Mouse (Mus musculus): ENCODE measurements at regions not wholly inside any gene's neighbourhood (a gene's known extent, or its start where the extent isn't known, plus 50 kb on each side); places are given as distances from the start of the nearest gene placed in this dataset.

DNA sequence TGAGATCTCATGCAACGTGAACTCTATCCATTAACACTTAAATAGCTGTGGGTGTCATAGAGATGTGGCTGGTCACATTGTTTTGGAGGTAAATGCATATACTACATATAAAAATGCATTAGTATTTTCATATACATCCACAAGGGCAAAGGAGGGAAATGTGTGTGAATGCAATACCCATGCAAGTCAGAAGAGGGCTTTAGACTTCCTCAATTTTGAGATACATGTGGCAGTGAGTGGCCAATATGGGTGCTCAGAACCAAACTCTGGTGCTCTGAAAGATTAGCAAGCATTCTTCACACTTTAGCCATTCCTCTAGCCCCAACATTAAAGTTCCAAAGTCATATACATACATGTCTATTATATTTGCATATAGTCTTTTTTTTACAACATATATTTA, 895.5 kb upstream of the Zeb2 start:
- Histone ChIP-seq H3K36me3 (replicated peaks; ENCODE audit: control insufficient read depth, insufficient read depth, low read length) (no peaks in the 10 kb centered on the region), H3K27me3 (ENCODE audit: control insufficient read depth, insufficient read depth, low read length) (no peaks in the 10 kb centered on the region), H3K27ac (ENCODE audit: low read depth) (no peak overlapping the region), H3K4me1 (ENCODE audit: control insufficient read depth, insufficient read depth) (no peaks in the 10 kb centered on the region), H3K4me3 (ENCODE audit: low read depth, low read length) (no peak overlapping the region), H3K9me3 (replicated peaks; ENCODE audit: control insufficient read depth, low read length) (no peaks in the 10 kb centered on the region), H3K4me2 (ENCODE audit: low read depth, low read length) (no peak overlapping the region), H3K9ac (replicated peaks; ENCODE audit: low read depth, low read length) (no peak overlapping the region)
- ATAC-seq (ENCODE audit: insufficient read depth, low read depth) (no peak), DNase-seq (ENCODE audit: low spot score) (no peak)
- TF ChIP-seq EP300 (IDR thresholded peaks at IDR 0.05; ENCODE audit: low read depth) (no peak), CTCF (IDR thresholded peaks at IDR 0.05; ENCODE audit: low read depth) (no peak)
- WGBS = 78% methylated on average over 1 of the region's 1 CpGs

DNA sequence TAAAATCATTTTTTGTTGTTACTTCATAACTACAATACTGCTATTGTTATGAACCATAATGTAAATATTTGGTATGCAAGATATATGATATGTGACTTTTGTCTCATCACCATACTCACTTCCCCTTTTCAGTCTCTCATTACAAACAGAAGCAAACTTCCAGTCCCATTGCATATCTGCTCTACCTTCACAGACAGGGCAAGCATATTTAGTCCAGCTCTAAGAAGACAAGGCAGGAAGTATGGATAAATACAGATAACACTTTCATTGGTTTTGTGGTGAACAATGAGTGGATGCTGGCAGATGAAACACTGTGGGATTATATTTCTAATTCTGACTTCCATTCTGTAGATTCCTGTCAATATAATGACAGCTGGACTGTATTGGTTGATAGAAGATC, 858.0 kb upstream of the Zeb2 start:
- H3K36me3 ChIP-seq (replicated peaks; ENCODE audit: control insufficient read depth, insufficient read depth, low read length) = no peaks in the 10 kb centered on the region
- no peak overlapping the region for H3K4me2 ChIP-seq (ENCODE audit: low read depth, low read length)

DNA sequence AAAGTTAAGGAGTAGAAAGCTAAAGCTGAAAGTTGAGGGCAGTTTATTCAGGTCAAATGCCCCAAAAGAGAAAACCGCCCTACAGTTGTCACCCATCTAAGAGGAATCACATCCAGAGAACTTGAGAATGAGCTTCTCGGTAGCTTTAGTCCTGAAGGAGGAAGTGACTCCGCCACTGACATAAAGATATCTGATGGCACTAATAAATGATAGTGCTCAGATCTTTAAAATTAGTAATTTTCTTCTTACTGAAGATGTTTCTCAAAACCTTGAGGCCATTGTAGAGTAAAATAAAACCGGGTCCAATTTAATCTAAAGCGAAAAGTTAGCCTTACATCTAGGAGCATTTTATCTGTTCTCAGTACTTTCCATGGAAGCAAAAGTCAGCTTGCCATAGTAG, 851.4 kb upstream of the Zeb2 start:
- 73% methylated on average over 5 of the region's 5 CpGs for WGBS
- Histone ChIP-seq H3K9me3 (replicated peaks; ENCODE audit: control insufficient read depth, low read length) (no peaks in the 10 kb centered on the region), H3K4me1 (ENCODE audit: control insufficient read depth, insufficient read depth) (no peaks in the 10 kb centered on the region), H3K9ac (replicated peaks; ENCODE audit: low read depth, low read length) (no peak overlapping the region), H3K27ac (ENCODE audit: low read depth) (no peak overlapping the region), H3K4me3 (ENCODE audit: low read depth, low read length) (no peak overlapping the region), H3K36me3 (replicated peaks; ENCODE audit: control insufficient read depth, insufficient read depth, low read length) (no peaks in the 10 kb centered on the region), H3K4me2 (ENCODE audit: low read depth, low read length) (no peak overlapping the region), H3K27me3 (ENCODE audit: control insufficient read depth, insufficient read depth, low read length) (no peaks in the 10 kb centered on the region)
- no peak for TF ChIP-seq EP300 (IDR thresholded peaks at IDR 0.05; ENCODE audit: low read depth)
- DNase-seq (ENCODE audit: low spot score) (no peak), ATAC-seq (ENCODE audit: insufficient read depth, low read depth) (no peak)

More for the DNA sequence above, 858.0 kb upstream of the Zeb2 start:
- TF ChIP-seq CTCF (IDR thresholded peaks at IDR 0.05; ENCODE audit: low read depth) = no peak
- TF ChIP-seq EP300 (IDR thresholded peaks at IDR 0.05; ENCODE audit: low read depth) = no peak
- Histone ChIP-seq H3K27me3 (ENCODE audit: control insufficient read depth, insufficient read depth, low read length) (no peaks in the 10 kb centered on the region), H3K9ac (replicated peaks; ENCODE audit: low read depth, low read length) (no peak overlapping the region), H3K4me3 (ENCODE audit: low read depth, low read length) (no peak overlapping the region), H3K27ac (ENCODE audit: low read depth) (no peak overlapping the region), H3K9me3 (replicated peaks; ENCODE audit: control insufficient read depth, low read length) (no peaks in the 10 kb centered on the region), H3K4me1 (ENCODE audit: control insufficient read depth, insufficient read depth) (no peaks in the 10 kb centered on the region)
- no peak for DNase-seq (ENCODE audit: low spot score)
- ATAC-seq (ENCODE audit: insufficient read depth, low read depth) = no peak

GRCm38 (mm10) chr2:45956792-45957330, 839.7 kb upstream of the Zeb2 start:
- DNase-seq (ENCODE audit: low spot score) (no peak), ATAC-seq (ENCODE audit: insufficient read depth, low read depth) (no peak)
- Histone ChIP-seq H3K9me3 (replicated peaks; ENCODE audit: control insufficient read depth, low read length) (no peaks in the 10 kb centered on the region), H3K27me3 (ENCODE audit: control insufficient read depth, insufficient read depth, low read length) (no peaks in the 10 kb centered on the region), H3K36me3 (replicated peaks; ENCODE audit: control insufficient read depth, insufficient read depth, low read length) (no peaks in the 10 kb centered on the region), H3K4me2 (ENCODE audit: low read depth, low read length) (no peak overlapping the region), H3K4me1 (ENCODE audit: control insufficient read depth, insufficient read depth) (no peaks in the 10 kb centered on the region), H3K27ac (ENCODE audit: low read depth) (no peak overlapping the region), H3K9ac (replicated peaks; ENCODE audit: low read depth, low read length) (no peak overlapping the region), H3K4me3 (ENCODE audit: low read depth, low read length) (no peak overlapping the region)
- no peak for TF ChIP-seq EP300 (IDR thresholded peaks at IDR 0.05; ENCODE audit: low read depth)
- no peak for TF ChIP-seq CTCF (IDR thresholded peaks at IDR 0.05; ENCODE audit: low read depth)
- WGBS = 76% methylated on average over 4 of the region's 4 CpGs

DNA sequence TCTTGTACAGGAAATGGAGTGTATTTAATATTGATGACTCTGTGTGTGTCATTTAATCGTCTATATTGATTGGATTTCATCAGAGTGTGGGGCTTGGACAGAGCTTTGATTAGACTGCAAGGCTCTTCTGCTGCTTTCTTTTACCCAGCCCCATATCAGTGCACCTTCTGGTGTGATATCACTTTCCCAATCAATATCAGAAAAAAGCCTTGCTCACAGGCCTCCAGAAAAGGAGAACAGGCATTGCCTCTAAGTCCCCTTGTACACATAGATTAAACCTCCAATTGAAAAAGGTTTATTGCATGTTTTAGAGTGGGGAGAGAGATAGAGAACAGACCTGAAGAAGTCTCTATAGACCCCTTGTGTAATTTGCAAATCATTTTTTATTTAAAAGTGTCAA, 831.6 kb upstream of the Zeb2 start:
- Histone ChIP-seq H3K27ac (ENCODE audit: low read depth) (no peak overlapping the region), H3K4me3 (ENCODE audit: low read depth, low read length) (no peak overlapping the region), H3K9me3 (replicated peaks; ENCODE audit: control insufficient read depth, low read length) (no peaks in the 10 kb centered on the region), H3K9ac (replicated peaks; ENCODE audit: low read depth, low read length) (no peak overlapping the region), H3K27me3 (ENCODE audit: control insufficient read depth, insufficient read depth, low read length) (no peaks in the 10 kb centered on the region), H3K4me2 (ENCODE audit: low read depth, low read length) (no peak overlapping the region), H3K4me1 (ENCODE audit: control insufficient read depth, insufficient read depth) (no peaks in the 10 kb centered on the region), H3K36me3 (replicated peaks; ENCODE audit: control insufficient read depth, insufficient read depth, low read length) (no peaks in the 10 kb centered on the region)
- ATAC-seq (ENCODE audit: insufficient read depth, low read depth) (no peak), DNase-seq (ENCODE audit: low spot score) (no peak)
- TF ChIP-seq EP300 (IDR thresholded peaks at IDR 0.05; ENCODE audit: low read depth) (no peak), CTCF (IDR thresholded peaks at IDR 0.05; ENCODE audit: low read depth) (no peak)
- WGBS = 64% methylated on average over 1 of the region's 1 CpGs

- TF ChIP-seq CTCF (IDR thresholded peaks at IDR 0.05; ENCODE audit: low read depth) = no peak
- no peak for TF ChIP-seq EP300 (IDR thresholded peaks at IDR 0.05; ENCODE audit: low read depth)
- Histone ChIP-seq H3K4me3 (ENCODE audit: low read depth, low read length) (no peak overlapping the region), H3K27me3 (ENCODE audit: control insufficient read depth, insufficient read depth, low read length) (no peaks in the 10 kb centered on the region), H3K36me3 (replicated peaks; ENCODE audit: control insufficient read depth, insufficient read depth, low read length) (no peaks in the 10 kb centered on the region), H3K27ac (ENCODE audit: low read depth) (no peak overlapping the region), H3K4me1 (ENCODE audit: control insufficient read depth, insufficient read depth) (no peaks in the 10 kb centered on the region), H3K9me3 (replicated peaks; ENCODE audit: control insufficient read depth, low read length) (no peaks in the 10 kb centered on the region), H3K9ac (replicated peaks; ENCODE audit: low read depth, low read length) (no peak overlapping the region), H3K4me2 (ENCODE audit: low read depth, low read length) (no peak overlapping the region)
- no peak for ATAC-seq (ENCODE audit: insufficient read depth, low read depth)
- 58% methylated on average over 7 of the region's 7 CpGs for WGBS
- no peak for DNase-seq (ENCODE audit: low spot score)
These were observed 808.7 kb upstream of the Zeb2 start for GRCm38 (mm10) chr2:45925791-45926480.
